Mouse (Mus musculus) heart, embryonic 14.5 days (tissue): ENCODE measurements around the gene Gan. TPM values are rescaled to one million over a fixed set of nuclear protein-coding genes. Genes with fewer than 3 reads are reported as not detected.

Source experiments
- ATAC-seq: fragments of 200-750 bp; cut with Nextera tagmentation; 2 replicates; pipeline ENCODE4 v1.8.0; 2017; ENCODE audit warnings: low read depth, moderate TSS enrichment; ENCODE audit not compliant: insufficient number of reproducible peaks, insufficient read depth, low FRiP score
- H3K27ac ChIP-seq, 2 experiments: fragments of 200-500 bp in 1 of 2; fragments of 300-500 bp in 1 of 2; sonication (generic) in 1 of 2; replicated peaks in 1 of 2; 2 replicates each; pipeline ENCODE4 v1.5.1; 2012 to 2014; ENCODE audit warnings: low read depth in 2 of 2, low read length in 2 of 2, control low read depth in 1 of 2, mild to moderate bottlenecking in 1 of 2, mixed read lengths in 1 of 2; ENCODE audit not compliant: control insufficient read depth in 1 of 2, insufficient read depth in 1 of 2
- H3K27me3 ChIP-seq: fragments of 300-500 bp; sonication (generic); 2 replicates; pipeline ENCODE4 v1.6.1; 2014; ENCODE audit warnings: mild to moderate bottlenecking, low read length, control low read depth; ENCODE audit not compliant: control insufficient read depth, insufficient read depth
- H3K36me3 ChIP-seq: fragments of 300-500 bp; sonication (generic); 2 replicates; pipeline ENCODE4 v1.6.1; 2014; ENCODE audit warnings: mild to moderate bottlenecking, control low read depth, low read length, mixed read lengths; ENCODE audit not compliant: control insufficient read depth, insufficient read depth
- H3K4me1 ChIP-seq, 2 experiments: fragments of 200-500 bp in 1 of 2; fragments of 300-500 bp in 1 of 2; sonication (generic) in 1 of 2; 2 replicates each; pipeline ENCODE4 v1.6.1; 2012 to 2014; ENCODE audit warnings: low read length in 2 of 2, control low read depth in 1 of 2, mixed read lengths in 1 of 2; ENCODE audit not compliant: control insufficient read depth in 2 of 2, insufficient read depth in 2 of 2
- H3K4me2 ChIP-seq: fragments of 300-500 bp; sonication (generic); 2 replicates; pipeline ENCODE4 v1.6.1; 2014; ENCODE audit warnings: mild to moderate bottlenecking, low read length
- H3K4me3 ChIP-seq, 2 experiments: fragments of 200-500 bp in 1 of 2; fragments of 300-500 bp in 1 of 2; sonication (generic) in 1 of 2; 2 replicates each; pipeline ENCODE4 v1.5.1; 2012 to 2014; ENCODE audit warnings: low read length in 2 of 2, mild to moderate bottlenecking in 2 of 2, control low read depth in 1 of 2, low read depth in 1 of 2, moderate library complexity in 1 of 2; ENCODE audit not compliant: control insufficient read depth in 1 of 2, insufficient read depth in 1 of 2
- H3K9ac ChIP-seq: fragments of 300-500 bp; sonication (generic); 2 replicates; pipeline ENCODE4 v1.6.1; 2014; ENCODE audit warnings: mild to moderate bottlenecking, low read length
- H3K9me3 ChIP-seq: fragments of 300-500 bp; sonication (generic); 2 replicates; pipeline ENCODE4 v1.6.1; 2016; ENCODE audit warnings: low read length, control low read depth; ENCODE audit not compliant: control insufficient read depth
- WGBS: fragments of 180-500 bp; shearing (Covaris S2); extraction: QIAGEN DNeasy Blood & Tissue Kit; methylation state at CpG from one replicate; pipeline ENCODE4 v1.1.7; 2014; 5-methylcytosine and 5-hydroxymethylcytosine counted together
- polyA plus RNA-seq: library from polyadenylated mRNA; unstranded; fragments of >200 nt; fragmentation: Nextera tagmentation; extraction: Ambion mirVana; gene quantifications from 2 replicates; pipeline ENCODE4 v1.2.1, GENCODE M21; 2014

Gene Gan
- polyA plus RNA-seq, 1 experiment from 2014 or later: 1.3 TPM

DNA sequence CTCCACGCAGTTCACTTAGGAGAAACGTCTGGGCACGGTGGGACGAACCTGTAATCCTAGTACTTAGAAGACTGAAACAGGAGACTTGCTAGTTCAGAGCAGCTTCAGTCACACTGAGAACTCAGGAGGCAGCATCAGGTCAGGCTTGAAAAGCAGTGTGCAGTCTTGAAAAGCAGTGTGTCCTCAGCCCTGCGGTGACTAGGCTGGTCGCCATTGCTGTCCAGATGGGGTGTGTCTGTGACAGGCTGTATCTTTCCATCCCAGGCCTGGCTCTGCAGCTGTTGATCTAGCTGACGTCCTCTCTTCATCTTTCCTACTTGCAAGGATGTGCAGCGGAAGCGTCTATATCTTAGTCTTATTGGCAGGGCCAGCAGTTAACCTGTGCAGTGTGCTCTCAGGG lies 42.9 kb downstream of the Gan start:
- Histone ChIP-seq H3K9me3 (no peaks in the 10 kb centered on the region), H3K9ac (no peak overlapping the region), H3K4me3 (no peak overlapping the region), H3K36me3 (peaks cover 35% of the 10 kb centered on the region), H3K27ac (peak overlapping the region; percentile 20 to 70; a peak in 3 of 4 replicates), H3K4me1 (peaks cover 20 to 38% of the 10 kb centered on the region in 2 experiments), H3K27me3 (no peaks in the 10 kb centered on the region), H3K4me2 (peak overlapping the region; percentile 2; the same call in 1 of the 2 replicates)
- 74% methylated on average over 9 of the region's 9 CpGs for WGBS
- ATAC-seq: no peak

GRCm38 (mm10) chr8:117201221-117202017 lies 43.5 kb downstream of the Gan start:
- 63% methylated on average over 19 of the region's 19 CpGs for WGBS
- no peak for ATAC-seq
- Histone ChIP-seq H3K27me3 (no peaks in the 10 kb centered on the region), H3K4me3 (no peak overlapping the region), H3K4me2 (no peak overlapping the region), H3K9me3 (no peaks in the 10 kb centered on the region), H3K4me1 (peaks cover 20 to 38% of the 10 kb centered on the region in 2 experiments), H3K36me3 (peaks cover 32% of the 10 kb centered on the region), H3K27ac (peak overlapping the region; percentile 49 to 70), H3K9ac (no peak overlapping the region)

- 94% methylated on average over 4 of the region's 4 CpGs for WGBS
These were observed 45.1 kb downstream of the Gan start for GRCm38 (mm10) chr8:117203085-117203484.

DNA sequence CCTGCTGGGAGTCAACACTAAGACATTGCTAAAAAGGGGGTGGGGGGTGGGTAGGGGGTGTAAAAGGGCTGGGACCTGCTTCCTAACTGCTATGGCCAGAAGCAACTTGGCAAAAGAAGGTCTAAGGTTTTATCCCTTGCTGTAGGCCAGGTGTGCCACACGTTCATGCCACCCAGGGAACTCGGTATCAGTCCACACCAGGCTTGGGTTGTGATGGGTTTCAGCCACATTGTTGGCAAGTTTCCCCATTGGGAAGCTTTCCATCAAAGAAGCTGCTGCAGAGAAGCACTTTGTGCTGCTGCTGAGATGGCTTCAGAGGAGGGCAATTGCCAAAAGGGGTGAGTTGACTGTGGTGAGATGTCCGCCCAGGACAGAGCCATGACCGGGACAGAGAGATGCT lies 47.9 kb downstream of the Gan start:
- Histone ChIP-seq H3K36me3 (peaks cover 33% of the 10 kb centered on the region), H3K4me3 (no peak overlapping the region), H3K4me2 (no peak overlapping the region), H3K27ac (no peak overlapping the region), H3K4me1 (peaks cover 4 to 8% of the 10 kb centered on the region in 2 experiments; a peak in 2 of 4 replicates), H3K27me3 (no peaks in the 10 kb centered on the region), H3K9ac (no peak overlapping the region), H3K9me3 (no peaks in the 10 kb centered on the region)
- 76% methylated on average over 4 of the region's 4 CpGs for WGBS
- no peak for ATAC-seq

More at GRCm38 (mm10) chr8:117203085-117203484, 45.1 kb downstream of the Gan start:
- Histone ChIP-seq H3K9me3 (no peaks in the 10 kb centered on the region), H3K9ac (no peak overlapping the region), H3K27ac (no peak overlapping the region), H3K27me3 (no peaks in the 10 kb centered on the region), H3K4me1 (peaks cover 20 to 35% of the 10 kb centered on the region in 2 experiments), H3K4me2 (no peak overlapping the region), H3K36me3 (peaks cover 27% of the 10 kb centered on the region), H3K4me3 (no peak overlapping the region)
- ATAC-seq: no peak

DNA sequence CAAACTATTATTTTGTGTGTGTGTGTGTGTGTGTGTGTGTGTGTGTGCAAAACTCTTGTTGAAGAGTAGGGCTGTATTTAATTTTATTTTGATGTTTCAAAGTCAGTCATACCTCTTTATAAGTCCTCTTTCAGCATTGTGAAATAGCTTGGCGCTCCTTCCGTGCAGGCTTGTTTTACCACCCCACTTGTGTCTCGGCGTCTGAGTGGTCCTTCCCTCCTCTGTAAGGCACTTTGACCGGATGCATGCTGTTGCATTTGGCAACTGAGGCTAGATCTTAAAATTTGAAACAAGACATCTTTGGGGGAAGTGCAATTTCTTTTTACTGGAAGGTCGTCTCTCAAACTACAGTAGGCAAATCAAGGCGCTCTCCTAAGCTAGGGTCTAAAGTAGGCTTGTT lies 48.7 kb downstream of the Gan start:
- H3K4me1 ChIP-seq: peaks cover 2 to 3% of the 10 kb centered on the region in 2 experiments; a peak in 2 of 4 replicates
- no peaks in the 10 kb centered on the region for H3K27me3 ChIP-seq
- no peak overlapping the region for H3K27ac ChIP-seq
- H3K9ac ChIP-seq: no peak overlapping the region
- H3K36me3 ChIP-seq: peaks cover 33% of the 10 kb centered on the region
- H3K9me3 ChIP-seq: no peaks in the 10 kb centered on the region
- H3K4me2 ChIP-seq: no peak overlapping the region
- no peak for ATAC-seq
- 90% methylated on average over 7 of the region's 7 CpGs for WGBS
- H3K4me3 ChIP-seq: no peak overlapping the region

DNA sequence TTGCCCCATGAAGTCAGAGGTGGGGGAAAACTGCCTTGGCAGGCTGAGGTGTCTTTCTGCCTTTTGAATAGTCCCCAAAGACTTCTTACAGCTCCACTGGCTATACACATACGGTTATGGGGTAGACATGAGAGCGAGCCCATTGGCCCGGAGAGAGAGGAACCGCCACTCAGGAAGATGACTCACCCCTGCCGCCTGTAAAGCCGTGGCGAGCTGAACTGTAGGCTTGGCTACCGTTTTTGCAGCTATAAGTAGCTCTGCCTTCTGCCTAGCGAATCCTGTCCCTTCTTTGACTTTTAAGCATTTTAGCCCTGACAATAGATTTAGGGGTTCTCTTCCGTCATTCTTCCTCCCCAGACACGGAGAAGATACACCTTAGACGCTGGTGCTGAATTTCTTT lies 51.2 kb downstream of the Gan start:
- no peak for ATAC-seq
- no peak overlapping the region for H3K4me2 ChIP-seq
- 83% methylated on average over 12 of the region's 12 CpGs for WGBS
- no peak overlapping the region for H3K27ac ChIP-seq
- no peaks in the 10 kb centered on the region for H3K27me3 ChIP-seq
- no peak overlapping the region for H3K9ac ChIP-seq
- no peak overlapping the region for H3K4me3 ChIP-seq
- H3K36me3 ChIP-seq: peaks cover 23% of the 10 kb centered on the region
- no peaks in the 10 kb centered on the region for H3K4me1 ChIP-seq
- H3K9me3 ChIP-seq: no peaks in the 10 kb centered on the region

- H3K9me3 ChIP-seq: no peaks in the 10 kb centered on the region
- no peak overlapping the region for H3K4me3 ChIP-seq
- no peak overlapping the region for H3K27ac ChIP-seq
- H3K36me3 ChIP-seq: peaks cover 7% of the 10 kb centered on the region; the same call in 1 of the 2 replicates
- 77% methylated on average over 11 of the region's 11 CpGs for WGBS
- H3K27me3 ChIP-seq: no peaks in the 10 kb centered on the region
- H3K4me2 ChIP-seq: no peak overlapping the region
- no peaks in the 10 kb centered on the region for H3K4me1 ChIP-seq
- ATAC-seq: no peak
- H3K9ac ChIP-seq: no peak overlapping the region
These were observed 54.2 kb downstream of the Gan start for GRCm38 (mm10) chr8:117212100-117212499.
